Mouse (Mus musculus) forebrain, embryonic 14.5 days (tissue): ENCODE results near the gene Hs3st4. TPM values are rescaled to one million over a fixed set of nuclear protein-coding genes. Genes with fewer than 3 reads are reported as not detected.
A peak's percentile ranks its signal among the peaks of the same experiment; 100 is the strongest.

ENCODE experiments used
- ATAC-seq: fragments of 200-750 bp; cut with Nextera tagmentation; 2 replicates; pipeline ENCODE4 v1.8.0; 2017; ENCODE audit warnings: mild to moderate bottlenecking, moderate library complexity
- DNase-seq: peaks from one replicate; pipeline ENCODE4 v3.0.0-alpha.2; 2015; ENCODE audit warnings: low spot score
- H3K27ac ChIP-seq: fragments of 300-500 bp; sonication (generic); 2 replicates; pipeline ENCODE4 v1.5.1; 2014; ENCODE audit warnings: low read depth, mild to moderate bottlenecking, control low read depth, low read length, moderate library complexity
- H3K27me3 ChIP-seq: fragments of 300-500 bp; sonication (generic); replicated peaks from 2 replicates; pipeline ENCODE4 v1.6.1; 2014; ENCODE audit warnings: low read length, control low read depth, mixed read lengths; ENCODE audit not compliant: control insufficient read depth, insufficient read depth
- H3K36me3 ChIP-seq: fragments of 300-500 bp; sonication (generic); 2 replicates; pipeline ENCODE4 v1.6.1; 2014; ENCODE audit warnings: low read length, control low read depth; ENCODE audit not compliant: control insufficient read depth, insufficient read depth
- H3K4me1 ChIP-seq: fragments of 300-500 bp; sonication (generic); 2 replicates; pipeline ENCODE4 v1.6.1; 2014; ENCODE audit warnings: antibody characterized with exemption, low read length, control low read depth; ENCODE audit not compliant: control insufficient read depth, insufficient read depth
- H3K4me2 ChIP-seq: fragments of 300-500 bp; sonication (generic); 2 replicates; pipeline ENCODE4 v1.6.1; 2014; ENCODE audit warnings: mild to moderate bottlenecking, control low read depth, low read length
- H3K4me3 ChIP-seq: fragments of 300-500 bp; sonication (generic); 2 replicates; pipeline ENCODE4 v1.5.1; 2014; ENCODE audit warnings: low read depth, low read length, control low read depth
- H3K9ac ChIP-seq: fragments of 300-500 bp; sonication (generic); 2 replicates; pipeline ENCODE4 v1.6.1; 2014; ENCODE audit warnings: mild to moderate bottlenecking, low read length, control low read depth, moderate library complexity
- H3K9me3 ChIP-seq: fragments of 300-500 bp; sonication (generic); replicated peaks from 2 replicates; pipeline ENCODE4 v1.6.1; 2016; ENCODE audit warnings: low read length, control low read depth, mixed read lengths; ENCODE audit not compliant: control insufficient read depth
- WGBS: fragments of 180-500 bp; shearing (Covaris S2); extraction: QIAGEN DNeasy Blood & Tissue Kit; methylation state at CpG from one replicate; pipeline ENCODE4 v1.1.7; 2014; 5-methylcytosine and 5-hydroxymethylcytosine counted together
- polyA plus RNA-seq: library from polyadenylated mRNA; unstranded; fragments of >200 nt; fragmentation: Nextera tagmentation; extraction: Ambion mirVana; gene quantifications from 2 replicates; pipeline ENCODE4 v1.2.1, GENCODE M21; 2014

Hs3st4 gene
- polyA plus RNA-seq, 1 experiment from 2014 or later, result 3.9 TPM

- no peaks in the 10 kb centered on the region for H3K36me3 ChIP-seq
- peaks cover 58% of the 10 kb centered on the region for H3K27me3 ChIP-seq
- H3K9me3 ChIP-seq, result no peaks in the 10 kb centered on the region
- under 1% methylated on average over 68 of the region's 97 CpGs for WGBS
- no peak overlapping the region; the same call in 1 of the 2 replicates for H3K27ac ChIP-seq
- H3K4me2 ChIP-seq, result peak overlapping the region; percentile 95
- H3K4me3 ChIP-seq, result peak overlapping the region; percentile 53
- no peaks in the 10 kb centered on the region for H3K4me1 ChIP-seq
- DNase-seq (no peak), ATAC-seq (peak; percentile 64)
- peak overlapping the region; percentile 64 for H3K9ac ChIP-seq
Observed at GRCm38 (mm10) chr7:123983177-123984046, 743 bp downstream of the Hs3st4 start.

- Histone ChIP-seq H3K27me3 (no peaks in the 10 kb centered on the region; the same call in 1 of the 2 replicates), H3K36me3 (no peaks in the 10 kb centered on the region), H3K9me3 (no peaks in the 10 kb centered on the region), H3K4me2 (no peak overlapping the region), H3K4me1 (no peaks in the 10 kb centered on the region), H3K9ac (no peak overlapping the region), H3K4me3 (no peak overlapping the region), H3K27ac (no peak overlapping the region)
- no peak for ATAC-seq
- DNase-seq, result no peak
- WGBS, result 64% methylated on average over 3 of the region's 3 CpGs
Observed at GRCm38 (mm10) chr7:123992121-123992520, 9.5 kb downstream of the Hs3st4 start.

GRCm38 (mm10) chr7:123997266-123997665 is 14.6 kb downstream of the Hs3st4 start:
- no peaks in the 10 kb centered on the region for H3K9me3 ChIP-seq
- DNase-seq (no peak), ATAC-seq (no peak)
- H3K27ac ChIP-seq, result no peak overlapping the region
- H3K4me1 ChIP-seq, result no peaks in the 10 kb centered on the region
- no peak overlapping the region for H3K4me2 ChIP-seq
- no peaks in the 10 kb centered on the region for H3K27me3 ChIP-seq
- no peak overlapping the region for H3K9ac ChIP-seq
- WGBS, result 46% methylated on average over 3 of the region's 3 CpGs
- H3K36me3 ChIP-seq, result no peaks in the 10 kb centered on the region
- no peak overlapping the region for H3K4me3 ChIP-seq

GRCm38 (mm10) chr7:123998601-123999000 is 15.9 kb downstream of the Hs3st4 start:
- Histone ChIP-seq H3K4me3 (no peak overlapping the region), H3K9me3 (no peaks in the 10 kb centered on the region), H3K27ac (no peak overlapping the region), H3K27me3 (no peaks in the 10 kb centered on the region), H3K9ac (no peak overlapping the region), H3K4me2 (no peak overlapping the region), H3K4me1 (no peaks in the 10 kb centered on the region), H3K36me3 (no peaks in the 10 kb centered on the region)
- 75% methylated on average over 7 of the region's 7 CpGs for WGBS
- no peak for ATAC-seq
- peak; percentile 27 for DNase-seq

GRCm38 (mm10) chr7:124026908-124027307 is 44.2 kb downstream of the Hs3st4 start:
- Histone ChIP-seq H3K4me1 (no peaks in the 10 kb centered on the region), H3K4me3 (no peak overlapping the region), H3K27ac (no peak overlapping the region), H3K36me3 (no peaks in the 10 kb centered on the region), H3K27me3 (no peaks in the 10 kb centered on the region), H3K4me2 (no peak overlapping the region), H3K9me3 (0 out of 2 replicates have a peak, but pooled peaks cover 2% of the 10 kb centered on the region), H3K9ac (no peak overlapping the region)
- 94% methylated on average over 5 of the region's 5 CpGs for WGBS
- ATAC-seq (no peak), DNase-seq (no peak)

GRCm38 (mm10) chr7:124032236-124032635 is 49.6 kb downstream of the Hs3st4 start:
- Histone ChIP-seq H3K27me3 (no peaks in the 10 kb centered on the region), H3K9ac (no peak overlapping the region), H3K4me1 (0 out of 2 replicates have a peak, but pooled peaks cover 1% of the 10 kb centered on the region), H3K4me2 (no peak overlapping the region), H3K4me3 (no peak overlapping the region), H3K9me3 (0 out of 2 replicates have a peak, but pooled peaks cover 2% of the 10 kb centered on the region), H3K36me3 (no peaks in the 10 kb centered on the region), H3K27ac (no peak overlapping the region)
- DNase-seq (no peak), ATAC-seq (no peak)
- WGBS, result 46% methylated on average over 2 of the region's 2 CpGs

- DNase-seq (peak; percentile 16), ATAC-seq (no peak)
- Histone ChIP-seq H3K4me2 (no peak overlapping the region), H3K4me1 (0 out of 2 replicates have a peak, but pooled peaks cover 2% of the 10 kb centered on the region), H3K4me3 (no peak overlapping the region), H3K27me3 (no peaks in the 10 kb centered on the region), H3K27ac (no peak overlapping the region), H3K9ac (no peak overlapping the region), H3K36me3 (no peaks in the 10 kb centered on the region), H3K9me3 (0 out of 2 replicates have a peak, but pooled peaks cover 2% of the 10 kb centered on the region)
- WGBS, result 49% methylated on average over 2 of the region's 2 CpGs
Observed at GRCm38 (mm10) chr7:124033332-124033731, 50.7 kb downstream of the Hs3st4 start.

GRCm38 (mm10) chr7:124037281-124037700 is 54.6 kb downstream of the Hs3st4 start:
- Histone ChIP-seq H3K36me3 (no peaks in the 10 kb centered on the region), H3K27me3 (no peaks in the 10 kb centered on the region), H3K9ac (no peak overlapping the region), H3K4me2 (no peak overlapping the region), H3K4me3 (no peak overlapping the region), H3K9me3 (no peaks in the 10 kb centered on the region), H3K4me1 (0 out of 2 replicates have a peak, but pooled peaks cover 2% of the 10 kb centered on the region), H3K27ac (no peak overlapping the region)
- ATAC-seq (peak; percentile 84), DNase-seq (peak; percentile 54)
- WGBS, result 17% methylated on average over 5 of the region's 5 CpGs

- Histone ChIP-seq H3K9me3 (no peaks in the 10 kb centered on the region), H3K4me1 (0 out of 2 replicates have a peak, but pooled peaks cover 2% of the 10 kb centered on the region), H3K4me3 (no peak overlapping the region), H3K36me3 (no peaks in the 10 kb centered on the region), H3K27me3 (no peaks in the 10 kb centered on the region), H3K4me2 (no peak overlapping the region), H3K9ac (no peak overlapping the region), H3K27ac (no peak overlapping the region)
- DNase-seq (no peak), ATAC-seq (no peak)
- 73% methylated on average over 5 of the region's 5 CpGs for WGBS
Observed at GRCm38 (mm10) chr7:124039142-124039541, 56.5 kb downstream of the Hs3st4 start.
